Mouse (Mus musculus) gastrocnemius, postnatal 4 days (tissue): ENCODE data around the gene Rnf4. TPM values are rescaled to one million over a fixed set of nuclear protein-coding genes. Genes with fewer than 3 reads are reported as not detected.

Experiments used
- DNase-seq, 2 experiments: peaks; one replicate each; pipeline ENCODE4 v3.0.0; 2021 to 2022; ENCODE audit warnings: low spot score in 2 of 2, mixed read lengths in 2 of 2
- total RNA-seq, 2 experiments: library from RNA; stranded (reverse); gene quantifications; 2 replicates each; pipeline ENCODE4 v1.2.3; 2021

Rnf4 gene
- total RNA-seq, 2 experiments from 2014 or later: 63.2 to 66.1 TPM

DNA sequence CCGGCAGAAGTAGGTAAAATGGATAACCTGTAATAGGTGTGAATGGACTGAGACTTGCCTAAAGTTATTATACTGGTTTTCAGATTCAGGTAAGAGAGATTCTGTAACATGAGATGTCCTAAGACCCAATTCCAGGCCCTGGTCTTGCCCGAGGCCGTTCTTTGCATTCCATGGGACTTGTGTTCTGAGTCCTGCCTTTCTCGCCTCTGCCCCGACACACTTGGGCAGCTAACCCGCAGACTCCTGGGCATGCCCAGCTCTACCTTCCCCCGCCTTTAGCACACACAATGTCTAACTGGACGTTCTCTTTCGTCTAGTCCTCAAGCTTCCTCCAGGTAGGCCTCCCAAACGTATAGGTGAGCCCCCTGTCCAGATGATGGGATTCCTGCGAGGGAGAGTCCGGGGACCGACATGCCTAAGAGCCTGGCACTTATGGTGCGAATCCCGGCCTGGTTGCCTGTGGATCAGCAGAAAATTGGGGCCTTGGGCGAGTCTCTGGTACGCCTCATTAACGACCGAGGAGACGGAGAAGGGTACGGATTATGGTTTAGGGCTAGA is 471 bp upstream of the Rnf4 start:
- no peak for DNase-seq

DNA sequence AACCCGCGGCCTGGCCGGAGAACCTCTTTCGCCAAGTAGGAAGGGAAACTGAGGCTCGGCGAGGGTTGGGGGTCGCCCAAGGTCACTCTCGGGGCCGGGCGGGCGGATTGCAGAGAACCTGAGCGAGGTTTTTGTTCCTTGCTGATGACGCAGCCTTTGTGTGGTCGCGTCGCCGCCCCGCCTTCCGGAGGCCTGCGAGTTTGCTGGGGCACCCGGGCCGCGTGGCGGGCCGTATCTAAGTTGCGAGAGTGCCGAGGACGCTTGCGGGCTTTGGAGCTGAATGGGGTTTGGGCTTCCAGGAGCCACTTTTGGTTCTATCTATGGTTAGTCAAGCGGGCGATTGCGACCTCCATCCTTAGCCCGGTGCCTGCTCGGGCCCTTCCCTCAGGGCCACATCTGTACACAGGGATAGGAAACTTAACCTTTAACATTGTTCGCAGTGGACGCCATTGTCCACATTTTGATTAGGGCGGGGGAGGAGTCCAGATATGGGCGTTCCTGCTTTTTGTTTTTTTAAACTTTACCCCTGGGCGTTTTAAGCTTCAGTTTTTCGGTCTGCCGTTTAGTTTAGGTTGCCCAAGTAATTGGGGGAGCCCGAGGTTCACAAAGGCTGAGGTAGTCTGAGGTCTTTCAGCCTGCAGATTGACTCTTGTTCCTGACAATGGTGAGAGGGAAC is 824 bp downstream of the Rnf4 start:
- peak; percentile 37 to 66 for DNase-seq

DNA sequence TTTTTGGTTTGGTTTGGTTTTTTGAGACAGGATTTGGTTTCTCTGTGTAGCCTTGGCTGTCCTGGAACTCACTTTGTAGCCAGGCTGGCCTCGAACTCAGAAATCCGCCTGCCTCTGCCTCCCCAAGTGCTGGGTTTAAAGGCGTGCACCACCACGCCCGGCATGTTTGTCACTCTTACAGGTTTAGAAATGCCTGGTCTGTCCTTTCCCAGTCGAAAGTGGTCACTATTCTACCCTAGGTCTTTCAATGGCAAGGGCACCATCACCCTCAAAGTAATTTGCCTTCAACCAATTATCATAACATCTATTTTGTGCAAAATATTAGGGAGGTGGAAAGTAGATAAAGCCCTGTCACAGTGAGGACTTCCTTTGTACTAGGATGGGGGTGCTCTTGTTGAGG is 4.2 kb downstream of the Rnf4 start:
- no peak for DNase-seq

DNA sequence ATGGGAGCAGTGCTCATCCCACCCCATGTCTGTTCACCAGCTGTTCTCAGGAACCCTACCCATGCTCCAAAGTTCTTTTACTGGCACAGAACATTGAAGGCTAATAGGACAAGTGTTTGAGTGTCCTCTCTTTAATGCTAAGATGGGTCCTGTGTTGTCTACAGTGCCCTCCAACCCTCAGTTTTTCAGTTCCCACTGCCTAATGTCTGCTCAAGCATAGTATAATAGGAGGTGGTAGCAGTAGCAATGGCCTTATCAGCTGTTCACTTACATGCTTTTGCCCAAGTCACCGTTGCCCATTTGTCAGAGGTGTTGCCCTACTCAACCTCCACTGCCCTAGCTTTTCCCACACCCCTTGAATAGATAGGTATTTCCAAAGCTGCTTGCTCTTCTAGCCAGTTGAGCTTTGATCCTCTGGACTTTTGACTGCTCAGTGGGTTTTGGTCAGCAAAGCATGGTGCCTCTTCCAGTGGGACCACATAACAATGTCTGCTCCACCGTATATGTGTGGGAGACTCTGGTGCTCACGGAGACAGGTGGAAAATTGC is 16.1 kb downstream of the Rnf4 start:
- DNase-seq: no peak

DNA sequence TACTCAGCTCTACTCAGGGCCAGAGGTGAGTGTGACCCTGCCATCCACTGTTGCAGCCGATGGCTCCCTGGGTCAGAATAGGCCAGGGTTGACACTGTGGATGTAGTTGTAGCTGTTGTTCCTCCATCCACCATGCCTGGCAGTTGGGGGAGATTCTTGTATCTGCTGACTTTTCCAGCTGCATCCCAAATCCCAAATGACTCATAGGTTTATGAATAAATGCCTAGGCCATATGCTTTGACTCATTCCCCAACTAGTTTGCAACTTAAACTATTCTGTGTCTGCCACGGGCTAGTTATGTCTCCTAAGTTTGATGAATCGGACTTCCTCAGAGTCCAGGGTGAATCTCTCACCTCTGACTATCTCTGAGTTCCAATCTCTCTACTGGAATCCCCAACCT is 24.2 kb downstream of the Rnf4 start:
- DNase-seq: no peak

DNA sequence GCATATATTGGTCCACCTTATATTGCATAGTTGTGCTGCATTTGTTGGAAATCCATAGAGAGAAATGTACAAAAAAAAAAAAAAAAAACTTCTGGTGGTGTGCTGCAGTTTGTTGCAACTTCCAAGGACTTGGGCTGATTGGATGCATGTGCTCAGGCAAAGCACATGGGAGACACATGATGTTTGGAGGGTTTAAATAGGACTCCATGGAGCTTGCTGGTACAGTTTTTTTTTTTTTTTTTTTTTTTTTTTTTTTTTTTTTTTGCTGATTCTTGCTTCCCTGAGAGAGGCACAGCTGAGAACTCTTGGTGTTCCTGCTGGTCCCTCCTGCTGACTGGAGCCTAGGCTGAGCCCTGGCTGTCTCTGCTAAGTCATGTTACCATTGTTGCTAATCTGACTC is 27.0 kb downstream of the Rnf4 start:
- no peak for DNase-seq

DNA sequence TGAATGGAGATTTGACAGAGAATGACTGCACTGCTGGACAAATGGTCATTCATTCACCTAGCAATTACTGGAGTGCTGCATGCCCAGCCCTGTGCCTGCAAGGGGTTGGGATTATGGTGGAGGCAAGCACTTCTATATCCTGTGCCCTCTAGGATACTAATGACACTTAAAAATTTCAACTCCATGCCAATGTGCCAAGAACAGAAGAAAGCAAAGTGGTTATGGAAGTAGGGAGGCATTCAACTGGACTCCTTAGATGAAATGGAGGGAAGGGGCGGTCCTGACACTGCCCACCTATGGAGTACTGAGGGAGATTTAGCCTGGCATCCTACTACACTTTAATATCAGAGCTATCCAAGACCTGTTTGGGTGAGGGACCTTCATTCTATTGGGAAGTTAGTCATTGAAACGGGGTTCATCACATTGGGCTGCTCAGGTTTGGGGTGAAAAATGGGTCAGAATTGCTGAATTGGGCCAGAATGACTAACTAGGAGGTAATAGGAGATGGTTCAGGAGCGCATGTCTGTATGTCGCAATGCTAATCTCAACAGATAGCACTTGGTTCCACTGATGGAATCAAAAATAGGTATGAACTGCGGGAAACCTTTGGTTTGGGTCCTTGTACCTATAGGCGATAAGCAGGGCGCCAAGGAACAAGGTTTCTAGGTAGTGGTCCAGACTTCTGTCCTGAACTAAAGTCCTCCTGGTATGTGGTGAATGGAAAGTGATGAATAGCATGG is 32.6 kb downstream of the Rnf4 start:
- no peak for DNase-seq

DNA sequence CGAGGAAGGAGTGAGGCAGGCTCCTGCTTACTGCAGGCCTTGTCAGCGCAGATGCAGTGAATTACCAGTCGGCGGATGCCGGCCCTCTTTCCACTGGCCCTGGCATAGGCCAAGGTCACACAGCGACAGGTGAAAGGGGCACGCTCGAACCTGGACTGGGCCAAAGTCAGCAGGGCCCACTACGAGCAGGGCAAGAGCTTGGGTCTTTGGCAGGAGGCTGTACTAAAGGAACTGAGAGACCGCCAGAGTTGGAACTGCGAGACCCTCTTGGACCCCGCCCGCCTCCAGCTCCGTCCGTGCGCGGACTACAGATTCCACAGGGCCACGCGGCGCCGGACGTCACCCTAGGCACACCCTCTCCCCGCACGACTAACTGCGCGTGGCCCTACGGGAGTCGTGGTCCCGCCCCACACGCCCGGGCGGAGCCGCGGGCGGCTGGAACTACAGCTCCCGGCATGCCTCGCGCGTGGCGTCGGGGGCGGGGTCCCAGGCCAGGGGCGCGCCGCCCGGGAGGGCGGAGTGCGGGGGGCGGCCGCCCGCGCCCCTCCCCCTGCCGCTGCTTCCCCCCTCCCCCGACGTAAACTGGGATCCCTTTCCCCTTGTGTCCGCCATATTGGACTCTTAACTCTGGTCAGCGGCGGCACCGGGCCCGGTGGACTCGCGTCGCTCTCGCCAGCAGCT is 33.4 kb downstream of the Rnf4 start, which contains the start of gene Fam193a:
TSS of gene Fam193a (plus strand) at position 593 of the 681 bp plus-strand sequence.
- peak; percentile 98 to 99 for DNase-seq

DNA sequence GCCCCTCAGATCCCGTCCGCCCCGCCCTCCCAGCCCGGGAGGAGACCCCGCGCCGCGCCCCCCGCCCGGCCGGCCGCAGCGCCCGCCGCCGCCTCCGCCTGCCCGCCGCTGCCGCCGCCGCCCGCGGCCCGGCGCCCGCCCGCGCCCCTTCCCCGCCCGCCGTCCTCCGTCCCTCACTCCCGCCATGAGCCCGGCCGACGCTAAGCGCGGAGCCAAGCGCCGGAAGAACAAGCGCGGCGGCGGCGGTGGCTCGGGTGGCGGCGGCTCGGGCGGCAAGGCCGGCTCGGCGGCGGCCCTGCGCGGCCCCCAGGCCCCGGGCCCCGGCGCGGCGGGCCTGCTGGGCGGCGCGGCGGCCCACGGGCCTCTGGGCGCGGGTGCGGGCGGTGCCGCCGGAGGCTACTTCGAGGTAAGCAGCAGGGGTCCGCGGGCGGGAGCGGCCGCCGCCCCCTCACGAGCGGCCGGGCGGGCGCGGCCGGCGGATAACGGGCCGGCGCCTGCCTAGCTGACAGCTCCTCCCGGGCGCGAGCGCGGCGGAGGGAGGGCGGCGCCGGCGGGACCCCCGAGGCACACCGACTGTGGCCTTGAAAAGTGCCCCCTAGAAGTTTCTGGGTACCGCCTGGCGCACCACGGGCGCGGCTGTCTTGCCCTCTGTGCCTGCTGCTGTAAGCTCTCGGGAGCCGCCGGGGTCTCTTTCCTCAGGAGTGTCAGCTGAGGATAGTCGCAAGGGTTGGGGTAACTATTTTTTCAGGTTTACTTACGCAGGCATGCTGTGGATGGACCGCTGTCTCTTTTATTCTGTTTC is 34.1 kb downstream of the Rnf4 start:
- DNase-seq: peak; percentile 23 to 40

DNA sequence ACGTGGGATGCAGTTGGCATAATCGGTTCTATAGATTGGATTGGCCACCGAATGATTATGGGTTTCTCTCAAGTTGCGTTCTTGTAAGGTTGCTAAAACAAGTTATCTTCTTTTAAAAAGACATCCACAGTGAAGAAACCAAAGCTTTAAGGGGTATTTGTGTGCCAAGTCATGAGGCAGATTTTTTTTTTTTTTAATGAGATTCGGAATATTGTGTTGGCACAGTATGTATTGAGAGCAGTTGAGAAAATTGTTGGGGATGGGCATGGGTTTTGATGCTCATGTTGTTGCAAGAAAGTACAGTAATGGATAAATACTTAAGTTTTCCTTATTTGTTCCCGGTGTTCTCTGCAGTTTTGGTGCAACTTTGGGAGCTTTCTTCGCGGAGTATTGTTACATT is 34.8 kb downstream of the Rnf4 start:
- DNase-seq: no peak

DNA sequence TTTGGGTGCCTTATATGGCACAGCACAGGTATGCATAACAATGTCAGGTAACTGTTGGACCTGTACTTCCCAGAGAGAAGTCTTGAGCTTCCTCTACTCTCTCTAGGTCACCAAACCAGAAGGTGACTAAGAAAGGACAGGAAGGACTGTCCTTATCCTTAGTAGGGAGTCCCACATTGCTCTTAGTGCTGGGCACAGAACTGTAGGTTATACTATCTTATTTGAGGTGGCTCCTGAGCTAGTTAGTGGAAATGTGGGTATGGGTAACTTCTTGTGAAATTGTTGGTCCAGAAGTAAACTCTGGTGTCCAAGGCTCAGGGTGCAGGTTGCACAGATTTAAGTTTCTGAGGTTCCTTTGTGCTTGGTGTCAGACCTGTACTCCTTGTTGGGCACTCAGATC is 36.1 kb downstream of the Rnf4 start:
- DNase-seq: no peak

DNA sequence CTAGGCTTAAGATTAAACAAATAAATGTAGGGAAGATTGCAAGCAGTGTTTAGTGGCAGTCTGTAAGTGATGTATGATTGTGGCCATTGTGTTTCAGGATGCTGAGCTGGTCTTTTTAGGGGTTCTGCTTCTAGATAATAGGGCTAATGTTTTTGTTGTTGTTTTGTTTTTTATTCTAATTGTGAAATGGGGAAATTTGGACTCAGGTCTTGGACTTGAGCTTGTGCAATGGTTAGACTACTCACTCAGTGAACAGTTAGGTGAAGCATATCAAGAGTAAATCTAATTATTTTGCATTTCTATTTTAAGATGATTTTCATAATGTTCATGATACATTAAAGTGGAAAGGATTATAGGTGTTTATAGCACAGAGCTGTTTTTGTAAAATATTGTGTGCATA is 36.5 kb downstream of the Rnf4 start:
- no peak for DNase-seq

DNA sequence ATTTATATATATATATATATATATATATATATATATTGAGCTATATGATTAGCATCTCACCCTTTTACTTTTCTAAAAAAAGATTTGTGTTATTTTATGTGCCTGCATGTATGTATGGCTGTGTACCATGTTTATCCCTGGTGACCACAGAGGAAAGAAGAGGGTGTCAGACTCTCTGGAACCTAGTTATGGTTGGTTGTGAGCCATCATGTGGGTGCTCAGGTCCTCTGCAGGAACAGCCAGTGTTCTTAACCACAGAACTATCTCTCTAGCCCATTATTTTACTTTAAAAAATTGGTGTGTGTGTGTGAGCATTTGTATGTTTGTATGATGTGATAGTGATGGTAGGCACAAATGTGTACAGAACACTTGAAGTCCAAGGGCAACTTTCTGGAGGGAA is 42.7 kb downstream of the Rnf4 start:
- no peak for DNase-seq

DNA sequence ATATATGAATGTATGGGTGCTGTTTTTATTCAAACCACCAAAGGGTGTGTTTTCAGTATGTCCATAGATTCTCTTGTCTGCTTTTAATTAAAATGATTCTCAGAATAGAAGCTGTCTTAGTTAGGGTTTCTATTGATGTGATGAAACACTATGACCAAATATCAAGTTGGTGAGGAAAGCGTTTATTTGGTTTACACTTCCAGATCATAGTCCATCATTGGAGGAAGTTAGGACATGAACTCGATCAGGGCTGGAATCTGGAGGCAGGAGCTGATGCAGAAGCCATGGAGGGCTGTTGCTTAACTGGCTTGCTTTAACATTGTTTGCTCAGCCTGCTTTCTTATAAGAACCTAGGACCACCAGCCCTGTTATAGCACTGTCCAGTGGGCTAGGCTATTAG is 45.6 kb downstream of the Rnf4 start:
- no peak for DNase-seq

DNA sequence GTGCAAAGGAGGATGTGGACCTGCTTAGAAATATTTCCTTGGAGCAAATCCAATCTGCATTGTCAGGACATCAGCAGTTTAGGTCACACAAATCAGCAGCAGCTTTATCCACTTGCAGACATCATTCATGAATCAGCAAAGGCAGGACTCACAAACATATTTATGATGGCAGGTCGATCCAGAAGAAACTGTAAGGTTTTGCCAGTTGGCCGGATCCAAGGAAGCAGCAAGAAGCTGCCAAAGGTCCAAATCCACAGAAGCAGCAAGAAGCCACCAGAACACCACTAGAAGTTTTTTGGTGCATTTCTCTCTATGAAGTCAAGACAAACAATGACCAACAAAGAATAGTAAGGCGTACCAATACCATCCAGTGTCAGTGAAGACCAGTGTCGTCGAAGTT is 49.5 kb downstream of the Rnf4 start:
- DNase-seq: no peak

DNA sequence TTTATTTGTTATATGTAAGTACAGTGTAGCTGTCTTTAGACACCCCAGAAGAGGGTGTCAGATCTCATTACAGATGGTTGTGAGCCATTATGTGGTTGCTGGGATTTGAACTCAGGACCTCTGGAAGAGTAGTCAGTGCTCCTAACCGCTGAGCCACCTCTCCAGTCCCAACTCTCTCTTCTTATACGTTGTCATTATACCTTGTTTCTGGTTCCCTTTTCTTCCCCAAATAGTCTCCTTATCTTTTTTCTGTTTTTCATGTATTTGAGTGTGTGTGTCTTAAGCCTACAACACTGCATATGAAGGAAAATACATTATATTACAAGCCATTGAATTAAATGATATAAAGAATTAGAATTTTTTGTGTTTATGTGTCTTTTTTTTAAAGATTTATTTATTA is 50.7 kb downstream of the Rnf4 start:
- DNase-seq: no peak

DNA sequence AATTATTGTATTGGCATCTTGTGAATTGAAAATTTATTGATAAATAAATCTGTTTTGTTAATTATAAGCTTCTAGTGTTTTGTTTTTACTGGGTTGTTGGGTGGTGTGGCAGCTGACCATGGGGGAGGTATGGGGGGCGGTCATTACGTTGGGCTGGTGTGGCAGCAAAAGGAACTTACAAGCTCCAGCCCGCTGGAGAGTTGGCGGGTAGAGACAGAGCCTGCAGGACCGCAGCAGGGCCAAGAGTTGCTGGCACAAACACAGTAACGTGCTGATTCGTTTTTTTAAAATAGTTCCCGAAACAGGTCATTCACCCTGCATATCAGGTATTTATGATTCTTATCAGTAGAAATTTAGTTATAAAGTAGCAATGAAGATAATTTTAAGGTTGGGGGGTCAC is 57.2 kb downstream of the Rnf4 start:
- DNase-seq: no peak

DNA sequence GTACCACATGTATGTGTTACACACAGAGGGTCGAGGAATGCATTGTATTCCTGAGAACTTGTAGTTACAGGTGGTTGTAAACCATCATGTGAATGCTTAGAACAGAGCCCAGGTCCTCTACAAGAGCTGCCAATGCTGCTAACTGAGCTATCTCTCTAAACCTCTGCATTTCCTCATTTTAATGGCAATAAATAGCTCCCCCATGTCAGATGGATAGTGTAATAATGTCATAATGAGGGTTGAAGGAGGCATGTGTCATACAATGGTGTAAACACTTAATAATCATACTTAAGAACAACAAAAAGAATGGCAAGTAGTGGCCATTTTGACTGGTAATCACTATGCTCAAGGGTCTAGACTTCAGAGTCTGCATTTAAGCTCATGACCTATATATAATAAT is 59.3 kb downstream of the Rnf4 start:
- no peak for DNase-seq

DNA sequence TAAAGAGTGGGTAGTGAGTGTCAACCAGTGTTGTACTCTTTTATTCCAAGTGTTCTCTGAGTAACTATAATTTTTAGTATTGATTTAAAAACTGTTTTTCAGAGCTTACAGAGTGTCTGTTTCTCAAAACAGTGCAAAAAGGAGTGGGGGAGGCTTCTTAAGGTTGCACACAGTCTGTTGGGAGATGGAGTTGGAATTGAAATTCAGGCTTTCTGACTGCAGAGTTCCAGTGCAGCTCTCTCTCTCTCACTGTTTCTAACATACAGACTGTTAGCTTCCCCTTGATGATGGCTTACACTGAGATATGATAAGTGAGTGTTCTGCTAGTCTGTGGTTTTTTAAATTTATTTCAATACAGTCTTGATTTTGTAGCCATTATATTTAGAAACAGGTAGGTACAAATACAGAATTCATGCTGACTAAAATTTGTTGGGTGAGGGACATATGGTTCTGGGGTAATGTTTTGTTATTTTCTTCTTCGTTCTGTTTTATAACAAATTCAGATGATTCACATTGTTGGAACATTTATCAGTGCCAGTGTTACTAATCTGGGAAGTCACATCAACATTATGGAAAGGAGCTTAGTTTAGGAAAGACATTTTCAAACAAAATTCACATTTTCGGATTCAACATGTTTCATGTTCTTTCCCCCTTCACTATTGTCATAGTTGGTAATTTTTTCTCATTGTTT is 59.9 kb downstream of the Rnf4 start:
- no peak for DNase-seq

DNA sequence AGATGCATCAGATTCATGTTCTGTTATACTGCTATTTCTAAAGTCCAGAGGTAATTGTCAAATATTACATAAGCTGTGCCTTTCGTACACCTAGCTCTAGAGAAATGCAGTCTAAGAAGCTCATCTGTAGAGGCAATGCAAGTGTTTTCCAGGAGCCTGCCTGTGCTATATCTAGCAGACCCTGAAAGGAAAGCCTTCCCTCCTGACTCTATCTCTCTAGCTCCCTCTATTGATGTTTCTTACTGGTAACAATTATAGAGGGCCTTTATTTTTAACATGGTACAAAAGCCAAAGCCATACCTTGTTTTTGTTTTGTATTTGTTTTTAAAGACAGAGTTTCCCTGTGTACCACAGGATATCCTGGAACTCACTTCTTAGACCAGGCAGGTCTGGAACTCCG is 61.8 kb downstream of the Rnf4 start:
- no peak for DNase-seq
